Mouse (Mus musculus): ENCODE measurements around the gene Csta1. TPM values are rescaled to one million over a fixed set of nuclear protein-coding genes. Genes with fewer than 3 reads are reported as not detected.

Csta1 gene
- polyA plus RNA-seq, 1 experiment from 2014 or later, result not detected

GRCm38 (mm10) chr16:36090785-36091509 is 40.1 kb downstream of the Csta1 start:
- H3K4me3 ChIP-seq, result no peak overlapping the region
- no peaks in the 10 kb centered on the region for H3K9me3 ChIP-seq (replicated peaks)
- WGBS, result 90% methylated on average over 11 of the region's 11 CpGs
- peaks cover 67% of the 10 kb centered on the region for H3K36me3 ChIP-seq
- no peak overlapping the region for H3K27ac ChIP-seq (replicated peaks)
- H3K27me3 ChIP-seq (ENCODE audit: low read depth, poor library complexity, severe bottlenecking), result no peaks in the 10 kb centered on the region
- H3K4me1 ChIP-seq, result no peaks in the 10 kb centered on the region
- DNase-seq (ENCODE audit: low spot score), result no peak

GRCm38 (mm10) chr16:36089850-36090616 is 41.0 kb downstream of the Csta1 start:
- H3K4me3 ChIP-seq, result no peak overlapping the region
- peaks cover 76% of the 10 kb centered on the region for H3K36me3 ChIP-seq
- H3K9me3 ChIP-seq (replicated peaks), result no peaks in the 10 kb centered on the region
- H3K27me3 ChIP-seq (ENCODE audit: low read depth, poor library complexity, severe bottlenecking), result no peaks in the 10 kb centered on the region
- no peaks in the 10 kb centered on the region for H3K4me1 ChIP-seq
- DNase-seq (ENCODE audit: low spot score), result no peak
- WGBS, result 84% methylated on average over 8 of the region's 8 CpGs
- H3K27ac ChIP-seq (replicated peaks), result no peak overlapping the region

- H3K9me3 ChIP-seq (replicated peaks), result no peaks in the 10 kb centered on the region
- no peak overlapping the region for H3K27ac ChIP-seq (replicated peaks)
- 80% methylated on average over 7 of the region's 7 CpGs for WGBS
- DNase-seq (ENCODE audit: low spot score), result no peak
- no peaks in the 10 kb centered on the region for H3K27me3 ChIP-seq (ENCODE audit: low read depth, poor library complexity, severe bottlenecking)
- H3K4me3 ChIP-seq, result no peak overlapping the region
- H3K4me1 ChIP-seq, result no peaks in the 10 kb centered on the region
- peaks cover 86% of the 10 kb centered on the region for H3K36me3 ChIP-seq
These were observed 42.0 kb downstream of the Csta1 start for GRCm38 (mm10) chr16:36089065-36089464.

- DNase-seq (ENCODE audit: low spot score), result no peak
- H3K36me3 ChIP-seq, result peaks cover 98% of the 10 kb centered on the region
- WGBS, result 85% methylated on average over 4 of the region's 4 CpGs
- no peak overlapping the region for H3K4me3 ChIP-seq
- no peaks in the 10 kb centered on the region for H3K27me3 ChIP-seq (ENCODE audit: low read depth, poor library complexity, severe bottlenecking)
- no peaks in the 10 kb centered on the region for H3K4me1 ChIP-seq
- H3K9me3 ChIP-seq (replicated peaks), result no peaks in the 10 kb centered on the region
- no peak overlapping the region for H3K27ac ChIP-seq (replicated peaks)
These were observed 43.2 kb downstream of the Csta1 start for GRCm38 (mm10) chr16:36087846-36088245.

GRCm38 (mm10) chr16:36079916-36080315 is 51.1 kb downstream of the Csta1 start:
- no peaks in the 10 kb centered on the region for H3K4me1 ChIP-seq
- H3K36me3 ChIP-seq, result peaks cover 33% of the 10 kb centered on the region
- 96% methylated on average over 3 of the region's 3 CpGs for WGBS

GRCm38 (mm10) chr16:36074772-36075171 is 56.3 kb downstream of the Csta1 start:
- 91% methylated on average over 3 of the region's 3 CpGs for WGBS
- Histone ChIP-seq H3K27ac (replicated peaks) (no peak overlapping the region), H3K4me1 (peaks cover 14% of the 10 kb centered on the region), H3K36me3 (peaks cover 5% of the 10 kb centered on the region), H3K4me3 (no peak overlapping the region), H3K9me3 (replicated peaks) (no peaks in the 10 kb centered on the region), H3K27me3 (ENCODE audit: low read depth, poor library complexity, severe bottlenecking) (no peaks in the 10 kb centered on the region)
- no peak for DNase-seq (ENCODE audit: low spot score)

More at GRCm38 (mm10) chr16:36079916-36080315, 51.1 kb downstream of the Csta1 start:
- no peaks in the 10 kb centered on the region for H3K27me3 ChIP-seq (ENCODE audit: low read depth, poor library complexity, severe bottlenecking)
- no peaks in the 10 kb centered on the region for H3K9me3 ChIP-seq (replicated peaks)
- H3K4me3 ChIP-seq, result no peak overlapping the region
- DNase-seq (ENCODE audit: low spot score), result no peak
- no peak overlapping the region for H3K27ac ChIP-seq (replicated peaks)

- H3K27ac ChIP-seq (replicated peaks), result peak overlapping the region; percentile 99
- 32% methylated on average over 8 of the region's 8 CpGs for WGBS
These were observed 58.5 kb downstream of the Csta1 start for GRCm38 (mm10) chr16:36072410-36073011.

GRCm38 (mm10) chr16:36071450-36072379 is 59.3 kb downstream of the Csta1 start, which contains the start of the genes Fam162a and Ccdc58:
Gene Fam162a (minus strand): TSS chr16:36071594.
Gene Ccdc58 (plus strand): TSS chr16:36071685.
- peak within 1 kb of the TSS; percentile 99 for H3K27ac ChIP-seq (replicated peaks)
- peaks cover 17% of the 10 kb centered on the region for H3K36me3 ChIP-seq
- peaks cover 29% of the 10 kb centered on the region for H3K4me1 ChIP-seq
- H3K9me3 ChIP-seq (replicated peaks), result no peaks in the 10 kb centered on the region
- H3K27me3 ChIP-seq (ENCODE audit: low read depth, poor library complexity, severe bottlenecking), result no peaks in the 10 kb centered on the region
- DNase-seq (ENCODE audit: low spot score), result peak; percentile 91
- under 1% methylated on average over 81 of the region's 81 CpGs for WGBS
- H3K4me3 ChIP-seq, result peak within 1 kb of the TSS; percentile 82

More at GRCm38 (mm10) chr16:36072410-36073011, 58.5 kb downstream of the Csta1 start:
- DNase-seq (ENCODE audit: low spot score), result no peak
- no peaks in the 10 kb centered on the region for H3K9me3 ChIP-seq (replicated peaks)
- H3K4me1 ChIP-seq, result peaks cover 29% of the 10 kb centered on the region
- H3K4me3 ChIP-seq, result peak overlapping the region; percentile 82
- peaks cover 11% of the 10 kb centered on the region; the same call in 1 of the 2 replicates for H3K36me3 ChIP-seq
- H3K27me3 ChIP-seq (ENCODE audit: low read depth, poor library complexity, severe bottlenecking), result no peaks in the 10 kb centered on the region

- WGBS, result 0% methylated on average over 16 of the region's 16 CpGs
- DNase-seq (ENCODE audit: low spot score), result no peak
- peak overlapping the region; percentile 99 for H3K27ac ChIP-seq (replicated peaks)
- H3K27me3 ChIP-seq (ENCODE audit: low read depth, poor library complexity, severe bottlenecking), result no peaks in the 10 kb centered on the region
- peaks cover 19% of the 10 kb centered on the region for H3K36me3 ChIP-seq
- no peaks in the 10 kb centered on the region for H3K9me3 ChIP-seq (replicated peaks)
- H3K4me3 ChIP-seq, result peak overlapping the region; percentile 82
- H3K4me1 ChIP-seq, result peaks cover 29% of the 10 kb centered on the region
These were observed 60.0 kb downstream of the Csta1 start for GRCm38 (mm10) chr16:36071071-36071449.

All from midbrain, embryonic 10.5 days (tissue).